Mouse (Mus musculus): ENCODE data around the gene Matk. TPM values are rescaled to one million over a fixed set of nuclear protein-coding genes. Genes with fewer than 3 reads are reported as not detected.

The Matk gene
- total RNA-seq (2023): 16.6 TPM

DNA sequence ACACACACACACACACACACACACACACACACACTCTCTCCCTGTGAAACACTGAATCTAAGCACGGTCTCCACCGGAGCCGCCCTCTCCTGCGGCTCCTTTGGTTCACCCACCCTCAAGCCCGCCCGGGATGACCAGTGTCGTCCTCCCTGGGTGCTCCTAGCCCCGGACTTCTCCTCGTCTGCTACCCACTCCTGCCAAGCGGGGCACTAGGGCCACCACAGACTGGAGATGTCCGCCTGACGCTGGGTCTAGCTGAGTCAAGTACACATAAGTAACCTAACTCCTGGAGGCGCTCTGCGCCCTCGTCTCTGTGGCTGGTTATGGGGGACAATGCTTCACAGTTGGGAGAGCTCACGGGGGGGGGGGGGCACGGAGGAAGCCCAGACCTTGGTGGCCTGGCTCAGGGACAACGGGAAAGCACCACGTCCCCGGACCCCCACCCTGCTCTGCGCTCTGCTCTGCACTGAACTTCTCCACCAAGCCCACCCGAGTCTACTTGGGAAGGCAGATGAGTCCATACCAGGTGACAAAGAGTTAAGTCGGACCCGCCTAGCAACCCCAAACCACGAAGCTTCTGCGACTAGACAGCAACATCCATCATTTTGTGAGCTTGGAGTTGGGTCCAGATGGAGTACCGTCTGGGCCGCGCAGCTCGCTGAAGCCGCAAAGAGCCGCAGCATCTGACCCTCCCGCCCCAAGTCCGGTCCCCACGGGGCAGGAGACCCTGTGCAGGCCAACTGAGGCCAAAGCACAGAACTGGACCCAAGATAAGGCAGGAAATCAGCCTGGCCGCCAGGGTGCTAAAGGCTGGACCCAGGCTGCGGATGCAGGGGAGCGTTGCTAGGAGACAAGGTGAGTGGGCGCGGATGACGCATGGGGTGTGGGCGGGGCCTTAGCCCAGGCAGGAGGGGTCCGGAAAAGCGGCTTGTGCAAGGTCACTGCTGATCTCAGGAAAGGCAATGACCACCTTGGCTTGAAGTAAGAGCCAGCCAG is at the start of gene Matk:
Matk (plus strand) TSS at position 512 of the 996 bp plus-strand sequence.

DNA sequence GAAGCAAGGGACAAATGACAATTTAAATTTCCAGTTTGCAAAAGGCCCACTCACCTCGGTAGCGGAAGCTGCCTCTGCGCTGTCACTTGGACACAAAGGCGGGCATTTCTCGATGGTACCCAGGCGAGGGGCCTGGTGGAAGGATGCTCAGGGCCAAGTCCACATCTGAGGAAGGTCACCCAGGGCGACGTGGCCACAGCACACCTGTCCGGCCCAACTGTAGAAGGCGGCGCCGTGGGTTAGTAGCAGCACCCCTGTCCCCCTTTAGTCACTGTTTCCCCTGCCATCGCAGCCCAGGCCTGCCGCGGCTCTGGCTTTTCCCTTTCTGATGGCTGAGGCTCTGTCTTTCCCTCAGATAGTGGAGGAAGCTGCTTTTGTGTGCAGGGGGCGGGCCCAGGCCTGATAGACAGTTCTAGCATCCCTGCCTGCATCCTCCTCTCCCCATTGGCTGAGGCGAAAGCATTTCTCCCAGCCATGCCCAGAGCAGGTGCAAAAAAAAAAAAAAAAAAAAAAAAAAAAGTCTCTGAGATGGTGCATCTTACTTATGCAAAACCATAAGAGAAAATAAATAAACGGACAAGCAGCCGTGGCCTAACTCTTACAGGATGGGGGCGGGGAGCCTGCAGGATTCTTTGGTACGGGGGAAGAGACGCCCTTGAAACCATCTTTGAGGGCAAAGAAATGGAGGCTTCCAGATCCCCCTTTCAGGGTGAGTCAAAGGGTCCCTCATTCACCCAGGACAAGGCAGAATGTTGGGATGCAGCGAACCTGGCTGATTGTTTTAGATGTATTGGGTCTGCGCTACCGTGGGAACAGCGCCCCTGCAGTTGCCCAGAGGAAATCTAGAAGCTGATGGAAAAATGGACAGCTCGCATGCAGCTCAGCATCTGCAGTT is 22.1 kb upstream of the Matk start, which contains the start of gene Atcay:
Atcay (minus strand) TSS at position 396 of the 895 bp plus-strand sequence.

DNA sequence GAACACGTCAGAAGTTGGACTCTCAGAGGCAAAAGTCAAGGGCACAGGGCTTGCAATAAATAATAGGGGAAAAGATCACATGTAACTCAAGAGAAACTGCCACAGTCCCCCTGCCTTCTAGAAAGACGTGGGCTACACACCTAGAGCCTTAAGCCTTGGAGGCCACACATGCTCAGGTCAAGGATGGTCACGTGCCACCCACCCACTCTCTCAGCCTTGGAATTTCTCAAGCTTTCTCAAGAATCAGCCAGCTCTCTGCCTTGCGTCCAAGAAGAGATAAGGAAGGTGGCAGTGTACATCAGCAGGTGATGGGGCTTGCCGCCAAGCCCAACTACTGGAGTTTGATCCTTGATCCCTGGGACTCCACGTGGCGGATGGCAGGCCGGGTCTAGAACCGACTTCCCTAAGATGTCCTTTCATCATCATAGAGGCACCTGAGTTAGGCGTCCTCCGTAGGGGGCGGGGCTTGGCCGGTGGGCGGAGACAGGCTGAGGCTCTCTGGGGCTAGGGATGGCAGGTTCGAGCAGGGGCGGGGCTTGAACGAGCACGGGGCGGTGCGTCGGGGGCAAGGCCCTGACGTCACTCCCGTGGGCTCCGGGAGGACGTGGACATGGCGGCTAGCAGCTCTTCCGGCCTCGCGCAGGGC is 20.0 kb upstream of the Matk start, which contains the start of gene Zfr2:
Zfr2 (plus strand) TSS at position 576 of the 646 bp plus-strand sequence.

DNA sequence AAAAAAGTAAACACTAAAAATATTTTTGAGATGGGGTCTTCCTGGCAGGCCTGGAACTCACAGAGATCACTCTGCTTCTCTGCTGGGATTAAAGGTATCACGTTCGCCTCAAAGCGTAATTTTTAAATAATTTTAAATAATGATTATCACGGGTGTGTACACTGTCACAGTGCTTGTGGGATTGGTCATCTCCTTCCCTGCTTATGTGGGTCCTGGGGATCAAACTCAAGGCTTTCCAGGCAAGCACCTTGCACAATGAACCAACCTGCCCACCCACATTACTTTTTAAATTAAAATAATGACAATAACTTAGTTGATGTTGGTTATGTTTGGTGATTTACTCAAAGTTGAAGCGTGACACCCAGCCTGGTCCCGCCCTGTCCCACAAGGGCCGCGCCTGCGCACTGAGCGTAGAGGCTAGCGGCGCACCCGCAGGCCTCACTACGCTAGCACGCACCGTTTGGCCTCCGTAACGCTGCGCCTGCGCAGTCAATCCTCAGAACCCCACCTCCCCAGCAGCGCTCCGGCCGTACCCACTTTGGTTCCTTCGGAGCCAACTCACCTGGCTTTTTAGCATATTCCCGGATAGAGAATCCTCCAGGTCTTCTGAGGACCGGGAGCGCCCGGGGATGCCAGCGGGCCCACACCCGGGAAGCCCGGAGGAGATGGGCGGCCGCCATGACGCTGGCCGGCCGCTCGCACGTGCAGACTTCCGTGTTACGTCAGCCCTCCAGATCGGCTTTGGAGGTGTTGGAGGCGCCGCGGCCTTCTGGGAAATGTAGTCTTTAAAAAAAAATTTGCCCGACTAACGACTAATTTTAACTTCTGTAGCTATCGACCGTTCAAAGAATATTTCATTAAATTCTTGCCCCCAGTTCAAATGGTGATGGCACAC is 13.7 kb downstream of the Matk start, which contains the start of the genes Mrpl54 and Apba3:
Mrpl54 (minus strand) TSS at position 724 of the 895 bp plus-strand sequence.
Apba3 (plus strand) TSS at position 750 of the 895 bp plus-strand sequence.

DNA sequence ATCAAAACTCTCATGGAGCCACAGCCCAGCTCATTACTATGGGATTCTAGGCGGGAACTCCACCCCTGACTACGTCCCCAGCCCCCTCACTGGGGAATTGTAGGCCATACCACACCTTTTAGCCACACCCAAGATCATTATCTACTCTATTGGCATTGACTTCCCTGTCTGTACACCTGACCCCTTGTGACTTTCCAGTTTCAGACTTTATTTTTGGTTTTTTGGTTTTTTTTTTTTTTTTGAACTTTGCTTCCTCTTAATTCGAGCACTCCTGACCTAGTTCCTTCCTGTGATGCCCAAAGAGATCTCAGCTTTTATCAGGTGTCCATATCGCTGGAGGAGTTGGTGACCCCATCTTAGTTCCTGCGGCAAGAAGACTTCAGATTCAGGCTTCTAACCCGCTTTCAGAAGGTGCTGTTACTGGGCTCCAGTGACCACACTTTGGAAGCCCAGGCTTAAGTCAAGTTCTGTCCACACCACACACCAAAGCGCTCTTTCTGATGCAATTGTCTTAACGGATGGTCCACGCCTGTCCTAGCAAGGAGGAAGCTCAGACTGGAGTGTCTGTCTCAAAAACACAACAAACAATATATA is 38.9 kb downstream of the Matk start, which contains the start of gene Tjp3:
Tjp3 (minus strand) TSS at position 71 of the 594 bp plus-strand sequence.

DNA sequence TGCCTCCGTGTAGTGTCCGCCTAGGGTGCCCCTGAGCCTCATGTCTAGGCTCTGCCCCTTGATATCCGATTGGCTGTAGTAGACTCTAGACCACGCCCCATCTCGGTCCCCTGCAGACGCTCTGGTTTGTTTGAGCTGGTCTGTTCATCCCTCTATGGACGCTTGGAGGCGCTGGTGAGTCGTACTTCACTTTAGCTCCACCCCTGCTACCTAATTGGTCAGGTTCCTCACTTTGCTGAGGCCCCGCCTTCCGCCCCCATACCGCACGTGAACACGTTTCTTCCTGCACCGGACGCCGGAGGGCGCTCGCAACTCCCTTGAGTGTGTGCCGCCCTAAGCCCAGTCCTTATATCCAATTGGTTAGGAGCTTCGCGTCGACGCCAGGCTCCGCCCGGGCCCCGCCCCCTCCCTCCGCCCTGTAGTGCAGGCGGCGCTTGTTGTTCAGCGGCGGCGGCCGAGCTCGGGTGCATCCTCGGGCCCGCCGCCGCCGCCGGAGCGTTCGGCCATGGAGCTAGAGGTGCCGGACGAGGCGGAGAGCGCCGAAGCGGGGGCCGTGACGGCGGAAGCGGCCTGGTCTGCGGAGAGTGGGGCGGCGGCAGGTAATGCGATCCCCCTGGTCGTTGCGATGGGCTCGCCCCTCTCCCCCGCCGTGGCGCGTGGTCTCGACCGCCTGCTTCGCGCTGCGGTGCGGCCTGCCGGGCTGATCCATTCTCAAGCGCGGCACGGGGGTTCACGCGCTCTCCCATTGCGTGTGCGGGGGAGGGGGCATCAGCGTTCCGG is 40.0 kb downstream of the Matk start, which contains the start of gene Pip5k1c:
Pip5k1c (plus strand) TSS at position 410 of the 780 bp plus-strand sequence.

Other genes with a start within 250 kb of the Matk start
- gene Gng7, start 238.0 kb upstream of the Matk start, total RNA-seq (2023): not detected
- not detected for gene Diras1, start 227.3 kb upstream of the Matk start, total RNA-seq (2023)
- gene Slc39a3, start 215.5 kb upstream of the Matk start, total RNA-seq (2023): 14.2 TPM
- 50.4 TPM for gene Sgta, start 192.8 kb upstream of the Matk start, total RNA-seq (2023)
- gene Thop1, start 182.9 kb upstream of the Matk start, total RNA-seq (2023): 8.4 TPM
- not detected for gene Creb3l3, start 154.1 kb upstream of the Matk start, total RNA-seq (2023)
- 126 TPM for gene Map2k2, start 147.0 kb upstream of the Matk start, total RNA-seq (2023)
- gene Zbtb7a, start 117.7 kb upstream of the Matk start, total RNA-seq (2023): 49.1 TPM
- 35.3 TPM for gene Pias4, start 85.0 kb upstream of the Matk start, total RNA-seq (2023)
- gene Eef2, start 76.3 kb upstream of the Matk start, total RNA-seq (2023): 2,404 TPM
- 57.0 TPM for gene Dapk3, start 69.9 kb upstream of the Matk start, total RNA-seq (2023)
- not detected for gene 4930442H23Rik, start 69.1 kb upstream of the Matk start, total RNA-seq (2023)
- not detected for gene Nmrk2, start 50.9 kb upstream of the Matk start, total RNA-seq (2023)
- gene Atcay, start 22.1 kb upstream of the Matk start, total RNA-seq (2023): 0.85 TPM
- gene Zfr2, start 19.8 kb upstream of the Matk start, total RNA-seq (2023): 10.6 TPM
- gene Mrpl54, start 14.0 kb downstream of the Matk start, total RNA-seq (2023): 110 TPM
- gene Apba3, start 14.0 kb downstream of the Matk start, total RNA-seq (2023): 31.3 TPM
- gene Tjp3, start 38.6 kb downstream of the Matk start, total RNA-seq (2023): 4.2 TPM
- gene Pip5k1c, start 40.0 kb downstream of the Matk start, total RNA-seq (2023): 110 TPM
- 42.7 TPM for gene Cactin, start 68.2 kb downstream of the Matk start, total RNA-seq (2023)
- gene Tbxa2r, start 75.8 kb downstream of the Matk start, total RNA-seq (2023): 16.5 TPM
- 0.21 TPM for gene Gipc3, start 90.3 kb downstream of the Matk start, total RNA-seq (2023)
- 51.8 TPM for gene Hmg20b, start 97.5 kb downstream of the Matk start, total RNA-seq (2023)
- gene Mfsd12, start 104.6 kb downstream of the Matk start, total RNA-seq (2023): 4.4 TPM
- 4.9 TPM for gene 4930404N11Rik, start 112.9 kb downstream of the Matk start, total RNA-seq (2023)
- 35.7 TPM for gene Fzr1, start 125.6 kb downstream of the Matk start, total RNA-seq (2023)
- gene Dohh, start 131.5 kb downstream of the Matk start, total RNA-seq (2023): 28.8 TPM
- 4.5 TPM for gene Gm48551, start 131.5 kb downstream of the Matk start, total RNA-seq (2023)
- 3.5 TPM for gene Gm48552, start 136.1 kb downstream of the Matk start, total RNA-seq (2023)
- 3.1 TPM for gene Smim24, start 140.1 kb downstream of the Matk start, total RNA-seq (2023)
- gene Nfic, start 202.7 kb downstream of the Matk start, total RNA-seq (2023): 21.0 TPM
- gene Celf5, start 229.8 kb downstream of the Matk start, total RNA-seq (2023): not detected
- gene Ncln, start 243.5 kb downstream of the Matk start, total RNA-seq (2023): 148 TPM
- 110 TPM for gene S1pr4, start 247.2 kb downstream of the Matk start, total RNA-seq (2023)

Measured in CD4-positive naive resting alpha-beta T cell, adult 76 days (primary cell).